Mouse (Mus musculus): ENCODE data around the gene Pde3a.

Pde3a gene

GRCm38 (mm10) chr6:141331464-141331863, 82.4 kb downstream of the Pde3a start:
- DNase-seq = no peak

- no peak for DNase-seq
Measured at GRCm38 (mm10) chr6:141332613-141333165, 83.6 kb downstream of the Pde3a start.

DNA sequence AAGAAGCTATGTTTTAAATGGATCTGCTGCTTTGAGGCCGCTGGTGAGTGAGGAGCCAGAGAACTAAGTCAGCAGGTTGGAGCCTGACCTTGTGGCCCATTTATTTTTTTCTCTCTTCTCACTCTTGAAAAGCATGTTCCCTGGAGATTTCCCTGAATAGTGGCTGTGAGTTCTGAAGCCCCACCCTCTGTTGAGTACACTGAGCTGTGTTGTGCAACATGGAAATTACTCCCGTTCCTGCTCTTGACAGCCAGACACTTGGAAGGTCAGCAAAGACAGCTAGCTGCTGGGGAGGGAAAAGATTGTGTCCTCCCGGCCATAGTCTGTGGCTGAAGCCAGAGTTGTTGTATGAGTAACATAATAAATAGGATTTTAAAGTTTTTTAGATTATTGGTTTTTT, 84.2 kb downstream of the Pde3a start:
- peak in 1 of 2 experiments; percentile 7 for DNase-seq

GRCm38 (mm10) chr6:141335878-141336277, 86.8 kb downstream of the Pde3a start:
- no peak for DNase-seq

GRCm38 (mm10) chr6:141336438-141336837, 87.4 kb downstream of the Pde3a start:
- no peak for DNase-seq

DNA sequence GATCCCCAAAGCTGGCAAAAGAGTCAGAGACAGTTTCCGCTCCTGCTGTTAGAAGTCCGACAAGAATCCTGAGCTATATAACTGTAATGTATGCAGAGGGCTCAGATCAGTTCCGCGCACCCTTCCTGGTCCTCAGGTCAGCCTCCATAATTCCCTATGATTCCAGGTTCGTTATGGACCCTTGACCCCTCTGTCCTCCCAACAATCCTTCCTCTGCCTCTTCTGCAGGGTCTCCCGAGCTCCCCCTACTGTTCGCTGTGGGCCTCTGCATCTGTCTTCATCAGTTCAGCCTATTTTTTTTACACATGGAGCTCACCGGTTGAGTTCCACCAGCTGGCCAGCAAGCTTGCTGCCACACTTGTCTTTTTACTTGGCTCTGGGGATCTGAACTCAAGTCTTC, 88.6 kb downstream of the Pde3a start:
- DNase-seq = no peak

DNA sequence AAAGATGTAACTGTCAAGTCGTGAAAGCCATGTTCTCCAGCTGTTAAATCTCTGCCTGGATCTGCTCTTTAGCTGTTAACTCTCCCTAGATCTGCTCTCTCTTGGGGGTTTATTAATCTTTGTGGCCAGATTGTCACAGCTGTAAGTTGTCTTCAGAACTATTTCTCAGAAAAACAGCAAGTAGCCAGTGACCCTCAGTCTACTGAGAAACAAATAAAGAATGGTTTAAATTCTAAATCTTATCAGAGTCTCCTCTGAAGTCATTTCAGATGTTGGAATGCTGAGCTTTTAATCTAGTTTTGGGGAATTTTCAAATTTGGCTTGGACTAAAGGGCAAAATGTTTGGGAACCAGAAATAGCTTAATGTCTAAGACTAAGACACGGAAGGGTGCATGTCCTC, 92.3 kb downstream of the Pde3a start:
- no peak for DNase-seq

DNA sequence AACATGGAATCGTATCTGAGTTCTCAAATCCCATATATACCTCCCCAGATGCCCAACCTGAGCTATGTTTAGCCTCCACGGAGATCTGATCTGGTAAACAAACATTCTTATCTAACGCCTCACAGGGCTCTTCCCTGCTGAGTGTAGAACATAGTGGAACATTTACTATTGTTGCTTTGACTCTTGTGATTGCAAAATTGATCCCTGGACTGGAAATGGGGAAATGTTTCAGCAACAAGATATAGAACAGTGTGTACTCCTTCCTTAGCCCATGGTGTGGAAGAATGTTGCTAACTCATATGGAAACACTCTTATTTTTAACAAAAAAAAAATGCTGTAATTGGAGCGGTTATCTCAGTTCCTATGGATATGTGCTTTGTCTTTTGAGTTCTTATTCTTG, 98.8 kb downstream of the Pde3a start:
- DNase-seq = no peak

- DNase-seq = no peak
Measured at GRCm38 (mm10) chr6:141348542-141348941, 99.5 kb downstream of the Pde3a start.

DNA sequence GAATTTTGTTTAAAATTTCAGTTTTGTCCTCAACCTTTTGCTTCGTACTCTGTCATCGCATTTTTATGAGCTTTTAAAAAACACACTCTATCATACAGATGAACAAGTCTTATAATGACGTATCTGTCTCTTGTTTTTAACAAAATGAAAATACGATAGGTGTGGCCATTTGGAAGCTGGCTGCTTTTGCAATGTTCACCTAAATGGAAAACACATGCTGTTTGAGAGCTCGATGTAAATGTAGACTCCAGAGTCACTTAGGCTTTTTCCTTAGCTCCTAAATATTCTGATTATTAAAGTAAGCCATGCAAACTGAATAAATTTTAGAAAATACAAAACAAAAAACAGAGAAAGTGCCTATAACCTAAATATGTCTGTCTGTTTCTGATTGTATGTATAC, 101.2 kb downstream of the Pde3a start:
- no peak for DNase-seq

GRCm38 (mm10) chr6:141352277-141352676, 103.2 kb downstream of the Pde3a start:
- no peak for DNase-seq

GRCm38 (mm10) chr6:141363664-141364063, 114.6 kb downstream of the Pde3a start:
- DNase-seq = no peak

DNA sequence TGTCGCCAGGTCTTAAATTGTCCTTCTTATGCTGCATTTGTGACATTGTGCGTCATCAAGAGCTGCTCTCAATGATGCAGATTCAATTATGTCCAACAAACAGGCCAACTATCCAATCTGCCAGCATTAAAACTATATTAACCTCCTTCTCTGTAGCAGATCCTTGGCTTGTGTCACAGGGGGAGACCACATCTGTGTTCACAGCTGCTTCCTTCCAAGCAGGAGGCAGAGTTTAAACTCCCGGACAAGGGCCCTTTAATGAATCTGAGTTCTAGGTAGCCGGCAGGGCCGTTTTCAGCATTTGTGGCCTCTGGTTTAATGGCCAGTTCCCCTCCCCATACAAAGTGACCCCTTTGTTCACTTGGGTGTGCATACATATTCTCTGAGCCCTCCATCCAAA, 118.0 kb downstream of the Pde3a start:
- no peak for DNase-seq

GRCm38 (mm10) chr6:141372697-141373096, 123.6 kb downstream of the Pde3a start:
- DNase-seq = no peak

GRCm38 (mm10) chr6:141374469-141375057, 125.5 kb downstream of the Pde3a start:
- no peak for DNase-seq

GRCm38 (mm10) chr6:141375155-141375554, 126.1 kb downstream of the Pde3a start:
- DNase-seq = no peak

- DNase-seq = no peak
Measured at GRCm38 (mm10) chr6:141380927-141381326, 131.9 kb downstream of the Pde3a start.

DNA sequence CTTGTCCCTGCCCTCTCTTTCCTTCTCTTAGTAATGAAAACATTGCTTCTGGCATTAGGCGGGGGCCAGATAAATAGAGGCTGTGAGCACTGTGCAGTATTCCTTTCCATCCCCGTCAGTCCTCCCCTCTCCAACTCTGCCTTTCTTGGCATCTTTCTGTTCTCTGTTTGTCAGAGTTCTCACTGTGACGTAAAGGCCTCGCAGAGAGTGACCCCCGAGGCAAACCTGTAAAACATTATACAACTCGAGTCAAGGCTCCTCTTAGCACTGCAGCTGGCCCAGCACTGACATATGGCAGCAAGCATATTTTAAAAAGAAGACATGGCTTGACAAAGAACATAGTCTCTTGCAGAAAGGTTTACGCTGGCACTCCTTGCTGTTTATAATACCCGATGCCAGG, 132.4 kb downstream of the Pde3a start:
- no peak for DNase-seq

- DNase-seq = no peak
Measured at GRCm38 (mm10) chr6:141381881-141382370, 132.9 kb downstream of the Pde3a start.

- no peak for DNase-seq
Measured at GRCm38 (mm10) chr6:141388104-141388503, 139.0 kb downstream of the Pde3a start.

GRCm38 (mm10) chr6:141395926-141396325, 146.9 kb downstream of the Pde3a start:
- DNase-seq = no peak

DNA sequence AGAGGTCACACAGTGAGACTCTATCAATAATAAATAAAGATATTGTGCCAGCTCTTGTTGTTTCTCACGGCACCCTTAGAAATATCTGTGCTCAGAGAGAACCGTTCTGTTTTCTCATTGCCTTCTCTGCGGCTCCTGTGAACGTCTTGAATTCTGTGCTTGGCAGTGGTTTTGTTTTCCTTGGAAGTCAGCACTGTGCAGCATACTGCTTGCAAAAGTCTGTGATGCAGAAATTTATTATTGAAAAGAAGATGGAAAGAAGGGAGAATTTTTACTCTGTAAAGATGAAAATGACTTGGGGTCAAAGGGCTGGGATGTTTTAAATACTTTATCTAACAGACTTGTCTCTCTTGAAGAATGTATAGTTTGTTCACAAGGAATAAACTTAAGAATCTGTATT, 150.3 kb downstream of the Pde3a start:
- no peak for DNase-seq

- DNase-seq = no peak
Measured at GRCm38 (mm10) chr6:141403943-141404342, 154.9 kb downstream of the Pde3a start.

- no peak for DNase-seq
Measured at GRCm38 (mm10) chr6:141404649-141405048, 155.6 kb downstream of the Pde3a start.

- DNase-seq = no peak
Measured at GRCm38 (mm10) chr6:141405496-141405895, 156.4 kb downstream of the Pde3a start.

Data from thymus, adult 18-20 months (tissue).